Mouse (Mus musculus) kidney, postnatal 4 days (tissue): ENCODE measurements around the gene Mrps7.

Experiments used
- DNase-seq, 2 experiments: peaks; one replicate each; pipeline ENCODE4 v3.0.0; 2021; ENCODE audit warnings: mixed read lengths in 2 of 2

The Mrps7 gene

GRCm38 (mm10) chr11:115603476-115604303, at the start of gene Mrps7, which contains the start of gene Gga3:
Mrps7 (plus strand) TSS chr11:115603925.
Gga3 (minus strand) TSS chr11:115604051.
- DNase-seq: peak; percentile 93 to 96

GRCm38 (mm10) chr11:115555717-115556116, 48.0 kb upstream of the Mrps7 start:
- no peak for DNase-seq

GRCm38 (mm10) chr11:115563406-115563805, 40.3 kb upstream of the Mrps7 start:
- DNase-seq: no peak

- DNase-seq: peak; percentile 99
Measured at GRCm38 (mm10) chr11:115564064-115564809, 39.5 kb upstream of the Mrps7 start, which contains the start of gene Nup85. Nup85 (plus strand) TSS chr11:115564434.

- no peak for DNase-seq
Measured at GRCm38 (mm10) chr11:115564961-115565360, 38.8 kb upstream of the Mrps7 start.

- no peak for DNase-seq
Measured at GRCm38 (mm10) chr11:115579080-115579479, 24.6 kb upstream of the Mrps7 start.

GRCm38 (mm10) chr11:115582913-115583606, 20.7 kb upstream of the Mrps7 start:
- no peak for DNase-seq

GRCm38 (mm10) chr11:115584376-115585073, 19.2 kb upstream of the Mrps7 start:
- no peak for DNase-seq

- DNase-seq: no peak
Measured at GRCm38 (mm10) chr11:115585573-115586100, 18.1 kb upstream of the Mrps7 start.

- no peak for DNase-seq
Measured at GRCm38 (mm10) chr11:115586403-115586802, 17.3 kb upstream of the Mrps7 start.

- DNase-seq: no peak
Measured at GRCm38 (mm10) chr11:115587984-115588383, 15.7 kb upstream of the Mrps7 start.

- no peak for DNase-seq
Measured at GRCm38 (mm10) chr11:115590526-115591075, 13.1 kb upstream of the Mrps7 start.

- DNase-seq: no peak
Measured at GRCm38 (mm10) chr11:115595209-115595608, 8.5 kb upstream of the Mrps7 start.

- no peak for DNase-seq
Measured at GRCm38 (mm10) chr11:115598309-115598708, 5.4 kb upstream of the Mrps7 start.

GRCm38 (mm10) chr11:115599722-115600121, 4.0 kb upstream of the Mrps7 start:
- DNase-seq: no peak

GRCm38 (mm10) chr11:115600743-115601142, 3.0 kb upstream of the Mrps7 start:
- DNase-seq: no peak

GRCm38 (mm10) chr11:115601174-115601573, 2.6 kb upstream of the Mrps7 start:
- DNase-seq: no peak

- no peak for DNase-seq
Measured at GRCm38 (mm10) chr11:115603128-115603475, 623 bp upstream of the Mrps7 start.

- no peak for DNase-seq
Measured at GRCm38 (mm10) chr11:115604304-115604696, 575 bp downstream of the Mrps7 start.

GRCm38 (mm10) chr11:115606733-115607132, 3.0 kb downstream of the Mrps7 start:
- DNase-seq: no peak

- DNase-seq: no peak
Measured at GRCm38 (mm10) chr11:115608421-115609399, 5.0 kb downstream of the Mrps7 start.
